Mouse (Mus musculus): ENCODE results near the gene Gm4788. TPM values are rescaled to one million over a fixed set of nuclear protein-coding genes. Genes with fewer than 3 reads are reported as not detected.
"Not testable (repeated sequence)": the region's sequence is repeated elsewhere in the genome, so short reads cannot be mapped to it uniquely, and the experiment has no call there.

Gene Gm4788
- total RNA-seq (2021): 1 to 10 TPM in 1 of 2 experiments, under 1 TPM in 1; 0.36 to 2.2 TPM
- long read RNA-seq, experiment 1: 0 reads
- long read RNA-seq, experiment 2: 0 reads

DNA sequence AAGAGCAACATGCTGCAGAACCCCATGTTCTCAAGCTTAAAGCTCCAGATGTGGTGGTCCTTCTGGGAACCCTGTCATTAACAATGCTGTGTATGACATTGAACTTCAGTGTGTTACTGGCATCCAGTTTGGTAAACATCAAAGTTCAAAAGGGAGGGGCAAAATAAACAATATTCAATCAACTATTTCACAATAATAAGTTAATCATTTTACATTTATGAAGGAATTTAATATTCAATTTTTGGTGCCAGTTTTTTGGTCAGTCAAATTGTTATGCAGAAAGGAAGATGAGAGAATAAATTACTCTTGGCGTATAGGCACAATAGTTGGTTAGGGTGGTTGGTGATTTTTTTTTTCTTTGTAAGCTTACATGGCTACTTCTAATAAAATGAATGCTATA is at the start of gene Gm4788:
Gm4788 (minus strand) TSS at position 101 of the 400 bp plus-strand sequence.
- DNase-seq (ENCODE audit: low spot score in 2 of 2): no peak

DNA sequence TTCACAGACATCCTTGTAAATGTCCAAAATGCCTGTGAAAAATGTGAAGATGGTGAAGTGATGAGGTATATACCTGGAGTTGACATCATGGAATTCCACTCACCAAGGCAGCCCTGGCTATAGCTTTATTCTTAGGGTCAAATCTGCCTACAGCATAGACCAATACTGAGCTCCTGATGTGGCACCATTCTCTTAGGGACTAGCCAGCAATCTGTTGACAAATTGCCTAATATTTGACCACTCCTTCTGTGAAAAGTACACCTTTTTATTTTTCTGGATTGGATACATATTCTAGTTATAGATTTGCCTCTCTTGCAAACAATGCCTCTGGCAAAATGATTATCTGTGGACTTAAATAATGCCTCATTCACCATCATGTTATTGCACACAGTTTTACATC is 27.6 kb upstream of the Gm4788 start:
- DNase-seq (ENCODE audit: low spot score in 2 of 2): no peak

DNA sequence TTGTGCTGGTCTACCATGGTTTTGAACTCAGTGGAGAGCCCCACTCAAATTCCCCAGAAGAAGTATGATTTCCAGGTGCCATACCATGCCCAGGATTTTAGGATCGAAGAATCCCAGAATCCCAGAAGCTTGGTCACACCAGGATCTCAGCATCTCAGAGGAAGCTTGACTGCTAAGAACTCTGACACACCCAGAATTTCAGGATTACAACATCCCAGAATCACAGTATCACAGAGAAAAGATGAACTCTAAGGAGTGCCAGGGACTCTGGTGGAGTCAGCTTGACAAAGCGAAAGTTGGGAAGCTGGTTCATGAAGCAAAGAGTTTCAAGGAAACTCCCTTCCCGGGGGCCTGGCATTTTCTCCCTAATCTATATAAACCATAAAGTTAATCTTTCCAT is 11.1 kb downstream of the Gm4788 start:
- not testable (repeated sequence) for DNase-seq (ENCODE audit: low spot score in 2 of 2)

DNA sequence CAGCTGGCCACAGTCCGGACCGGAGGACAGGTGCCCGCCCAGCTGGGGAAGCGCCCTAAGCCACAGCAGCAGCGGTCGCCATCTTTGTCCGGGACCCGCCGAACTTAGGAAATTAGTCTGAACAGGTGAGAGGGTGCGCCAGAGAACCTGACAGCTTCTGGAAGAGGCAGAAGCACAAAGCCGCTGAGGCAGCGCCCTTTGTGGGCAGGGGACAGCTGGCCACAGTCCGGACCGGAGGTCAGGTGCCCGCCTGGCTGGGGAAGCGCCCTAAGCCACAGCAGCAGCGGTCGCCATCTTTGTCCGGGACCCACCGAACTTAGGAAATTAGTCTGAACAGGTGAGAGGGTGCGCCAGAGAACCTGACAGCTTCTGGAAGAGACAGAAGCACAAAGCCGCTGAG is 64.4 kb downstream of the Gm4788 start:
- DNase-seq (ENCODE audit: low spot score in 2 of 2): not testable (repeated sequence)

DNA sequence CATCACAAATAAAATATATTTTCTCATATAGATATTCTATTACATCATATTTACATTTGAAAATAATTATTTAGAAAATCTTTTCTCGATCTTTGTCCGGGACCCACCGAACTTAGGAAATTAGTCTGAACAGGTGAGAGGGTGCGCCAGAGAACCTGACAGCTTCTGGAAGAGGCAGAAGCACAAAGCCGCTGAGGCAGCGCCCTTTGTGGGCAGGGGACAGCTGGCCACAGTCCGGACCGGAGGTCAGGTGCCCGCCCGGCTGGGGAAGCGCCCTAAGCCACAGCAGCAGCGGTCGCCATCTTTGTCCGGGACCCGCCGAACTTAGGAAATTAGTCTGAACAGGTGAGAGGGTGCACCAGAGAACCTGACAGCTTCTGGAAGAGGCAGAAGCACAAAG is 64.8 kb downstream of the Gm4788 start:
- DNase-seq (ENCODE audit: low spot score in 2 of 2): not testable (repeated sequence)

DNA sequence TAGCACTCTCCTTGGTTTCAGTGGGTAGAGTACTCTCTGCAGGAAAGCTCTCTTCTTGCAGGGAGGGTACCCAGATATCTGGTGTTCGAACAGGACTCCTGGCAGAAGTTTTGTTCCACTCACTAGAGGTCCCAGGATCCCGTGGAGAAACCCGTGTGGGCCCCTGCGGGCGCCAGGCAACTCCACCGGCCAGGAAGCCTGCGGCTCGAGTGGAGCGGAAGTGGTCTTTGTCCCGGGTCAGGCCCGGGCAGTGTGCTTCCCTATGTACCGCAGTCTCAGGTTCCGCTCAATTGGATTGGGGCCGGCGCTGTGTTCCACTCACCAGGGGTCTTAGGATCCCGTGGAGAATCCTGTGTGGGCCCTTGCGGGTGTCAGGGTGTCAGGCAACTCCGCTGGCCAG is 131.1 kb downstream of the Gm4788 start:
- not testable (repeated sequence) for DNase-seq (ENCODE audit: low spot score in 2 of 2)

Other genes starting within 250 kb of the Gm4788 start
- gene Cfhr1, start 221.0 kb downstream of the Gm4788 start, total RNA-seq (2021): 1 to 10 TPM in 1 of 2 experiments, not detected in 1; 3.1 TPM
- 10 to 100 TPM in 1 of 2 experiments, 1 to 10 TPM in 1; 1.5 to 13.2 TPM for gene Cfhr2, start 77.5 kb upstream of the Gm4788 start, total RNA-seq (2021)

All from adrenal gland, postnatal 4 days (tissue).